Mouse (Mus musculus) gastrocnemius, adult 8-10 months (tissue): ENCODE data around the gene Epor. TPM values are rescaled to one million over a fixed set of nuclear protein-coding genes. Genes with fewer than 3 reads are reported as not detected.
A peak's percentile ranks its signal among the peaks of the same experiment; 100 is the strongest.

Experiments
- DNase-seq, 2 experiments: peaks; one replicate each; pipeline ENCODE4 v3.0.0; 2022; ENCODE audit warnings: low spot score in 2 of 2
- total RNA-seq, 4 experiments: library from RNA; stranded (reverse); gene quantifications; 2 replicates each; pipeline ENCODE4 v1.2.4; 2022

Epor gene
- total RNA-seq, 4 experiments from 2014 or later, result 0.17 to 0.31 TPM; not detected in 2

DNA sequence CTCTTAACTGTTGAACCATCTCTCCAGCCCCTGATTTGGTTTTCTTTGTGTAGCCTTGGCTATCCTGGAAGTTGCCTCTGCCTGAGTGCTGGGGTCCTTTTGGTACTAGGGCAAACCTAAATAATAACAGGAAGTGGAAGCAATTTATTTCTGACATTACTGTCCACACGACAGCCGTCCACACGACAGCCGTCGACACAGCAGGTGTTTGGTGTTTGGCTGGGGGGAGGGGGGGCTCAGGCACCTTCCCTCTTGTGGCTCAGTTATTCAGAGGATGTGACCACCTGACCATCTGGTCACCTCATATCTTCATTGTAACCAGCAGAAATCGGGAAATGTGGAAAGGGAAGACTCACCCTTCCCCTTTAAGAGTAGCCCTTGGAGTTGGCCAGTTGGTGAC is 5.6 kb upstream of the Epor start:
- no peak for DNase-seq

DNA sequence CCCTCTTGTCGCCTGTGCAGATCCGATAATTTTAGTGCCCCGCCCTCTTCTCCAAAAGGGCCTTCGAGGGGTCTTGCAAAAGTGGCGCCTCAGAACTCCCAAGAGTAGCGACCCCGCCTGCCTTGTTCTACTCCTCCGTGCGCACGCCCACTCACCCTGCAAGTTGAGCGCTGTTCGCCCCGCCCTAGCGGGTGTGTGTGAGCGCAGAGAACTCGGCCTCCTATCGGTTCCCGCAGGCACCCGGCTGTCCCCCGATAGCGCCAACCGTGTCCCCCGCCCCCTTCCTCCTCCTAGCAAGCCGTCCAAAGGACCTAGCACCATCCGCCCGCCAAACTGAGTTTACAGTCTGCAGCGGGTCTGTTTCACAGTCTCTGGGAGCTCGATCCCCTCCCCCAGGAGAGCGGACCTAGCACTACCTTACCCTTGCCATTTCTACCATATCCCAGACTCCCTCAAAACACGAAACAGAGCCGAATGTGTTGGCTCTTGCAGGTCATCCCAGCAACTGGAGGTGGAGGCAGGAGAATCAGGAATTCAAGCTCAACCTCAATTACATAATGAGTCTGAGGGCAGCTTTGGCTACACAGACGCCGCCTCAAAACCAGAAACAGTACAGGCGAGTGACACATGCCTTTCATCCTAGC is 768 bp downstream of the Epor start:
- no peak for DNase-seq

DNA sequence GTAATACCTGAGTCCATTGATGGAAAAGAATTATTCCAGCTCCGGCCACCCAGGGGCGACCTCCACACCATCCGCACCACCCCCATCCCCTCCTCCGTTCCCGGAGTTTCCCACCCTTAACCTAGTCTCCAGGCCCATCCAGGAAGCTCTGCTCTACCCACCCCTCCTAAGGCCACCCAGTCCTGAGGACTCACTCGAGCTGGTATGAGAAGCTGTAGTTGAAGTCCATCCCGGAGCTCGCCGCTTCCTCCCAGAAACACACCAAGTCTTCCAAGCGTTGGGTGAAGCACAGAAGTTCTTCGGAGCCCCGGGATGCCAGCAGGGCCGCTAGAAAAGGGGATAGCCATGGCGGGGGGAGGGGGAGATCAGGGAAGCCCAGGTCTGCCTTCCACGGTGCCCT is 1.3 kb downstream of the Epor start:
- DNase-seq, result no peak

DNA sequence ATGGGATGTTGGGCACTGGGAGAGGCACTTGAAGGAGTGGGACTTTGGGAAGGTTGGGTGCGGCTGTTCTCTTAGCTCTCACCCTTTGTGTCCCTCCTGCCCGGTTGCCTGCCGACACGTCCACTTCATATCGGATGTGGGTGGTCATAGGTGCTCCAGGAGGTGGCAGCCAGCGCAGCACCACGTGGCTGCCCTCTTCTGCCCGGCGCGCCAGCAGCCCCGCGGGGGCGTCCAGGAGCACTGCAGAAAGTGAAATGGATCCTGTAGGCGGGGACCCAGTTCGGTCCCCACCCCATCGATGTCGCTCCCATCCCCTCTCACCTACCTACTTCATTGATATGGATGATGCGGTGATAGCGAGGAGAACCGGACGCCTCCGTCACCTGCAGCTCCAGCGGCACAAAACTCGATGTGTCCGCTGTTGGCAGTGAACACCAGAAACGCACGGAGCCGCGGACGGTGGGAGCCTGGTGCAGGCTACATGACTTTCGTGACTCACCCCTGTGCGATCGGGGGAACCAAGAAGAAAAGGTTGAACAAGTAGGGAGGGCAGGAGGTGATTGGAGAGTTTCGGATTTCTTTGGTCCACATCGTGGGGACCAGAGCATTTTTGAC is 1.8 kb downstream of the Epor start:
- DNase-seq, result no peak

DNA sequence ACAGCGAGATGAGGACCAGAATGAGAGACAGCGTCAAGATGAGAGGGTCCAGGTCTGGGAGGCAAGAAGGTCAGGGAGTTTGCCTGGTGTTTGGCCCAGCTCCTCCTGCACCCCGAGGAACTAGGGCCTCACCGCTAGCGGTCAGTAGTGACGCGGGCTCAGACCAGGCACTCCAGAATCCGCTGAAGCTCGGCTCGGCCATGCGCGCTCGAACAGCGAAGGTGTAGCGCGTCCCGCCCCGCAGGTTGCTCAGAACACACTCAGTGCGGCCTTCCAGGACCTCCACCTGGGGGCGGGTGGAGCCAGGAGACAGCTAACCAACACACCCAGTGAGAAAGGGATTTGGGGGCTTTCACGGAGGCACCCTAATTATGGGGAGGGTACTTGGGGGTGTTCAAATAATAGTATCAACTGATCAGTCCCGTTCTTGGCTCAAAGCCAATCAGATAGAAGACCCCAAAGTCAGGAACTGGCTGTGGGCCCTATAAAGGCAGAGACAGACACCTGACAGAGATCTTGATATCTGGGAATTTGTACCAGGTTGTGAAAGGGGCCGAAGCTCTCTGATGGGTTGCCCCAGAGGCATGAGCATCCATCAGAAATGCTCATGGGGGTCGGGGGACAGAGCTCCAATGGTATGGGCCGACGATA is 2.6 kb downstream of the Epor start:
- DNase-seq, result no peak

DNA sequence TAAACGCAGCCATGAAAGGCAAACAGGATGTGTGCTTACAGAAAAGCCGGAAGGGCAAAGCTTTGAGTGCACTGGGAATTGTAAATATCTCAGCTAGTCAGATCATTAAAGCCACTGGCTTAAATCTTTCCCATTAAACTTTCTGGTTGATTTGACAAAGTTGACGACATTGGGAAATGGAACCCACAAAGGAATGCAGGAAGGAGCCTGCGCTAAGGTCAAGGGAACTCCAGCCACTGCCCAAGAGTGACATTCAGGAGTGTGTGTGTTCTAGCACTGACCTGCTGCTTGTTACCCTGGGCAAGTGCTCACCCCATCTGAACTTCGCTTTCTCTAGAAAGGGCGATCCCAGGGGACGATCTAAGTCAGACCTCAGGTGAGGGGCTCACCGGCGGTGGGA is 3.2 kb downstream of the Epor start:
- no peak for DNase-seq

DNA sequence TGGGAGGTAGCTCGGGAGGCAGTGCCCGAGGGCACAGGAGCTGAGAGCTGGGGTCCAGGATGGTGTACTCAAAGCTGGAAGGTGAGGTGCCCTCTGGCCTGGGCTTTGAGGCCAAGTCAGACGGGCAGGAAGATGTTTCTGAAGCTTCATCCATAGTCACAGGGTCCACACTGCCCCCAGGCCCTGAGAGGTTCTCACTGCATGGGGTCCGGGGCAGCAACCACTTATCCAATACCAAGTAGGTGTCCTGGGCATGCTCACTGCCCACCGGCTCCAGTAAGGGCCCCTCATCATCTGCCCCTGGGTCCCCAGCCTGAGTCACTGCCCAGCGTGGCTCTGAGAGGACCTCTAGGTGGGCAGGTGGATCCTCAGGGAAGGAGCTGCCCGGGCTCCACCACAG is 4.1 kb downstream of the Epor start:
- DNase-seq, result no peak

DNA sequence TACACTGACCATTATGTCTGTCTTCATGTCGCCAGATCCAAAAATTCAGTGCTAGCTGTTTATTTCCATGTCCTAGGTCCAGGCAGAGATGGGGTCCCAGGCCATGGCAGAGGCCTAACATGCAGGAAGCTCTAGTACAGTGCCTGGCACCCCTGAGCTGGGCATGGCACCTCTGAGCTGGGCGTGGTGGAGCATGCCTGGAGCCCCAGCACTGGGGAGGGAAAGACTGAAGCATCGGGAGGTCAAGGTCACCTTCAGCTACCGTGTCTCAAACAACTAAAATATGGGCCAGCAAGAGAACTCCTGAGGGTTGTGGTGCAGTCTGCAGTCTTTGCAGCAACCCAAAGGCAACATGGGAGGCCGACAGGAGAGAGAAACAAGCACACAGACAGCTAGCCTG is 4.9 kb downstream of the Epor start:
- DNase-seq, result no peak

DNA sequence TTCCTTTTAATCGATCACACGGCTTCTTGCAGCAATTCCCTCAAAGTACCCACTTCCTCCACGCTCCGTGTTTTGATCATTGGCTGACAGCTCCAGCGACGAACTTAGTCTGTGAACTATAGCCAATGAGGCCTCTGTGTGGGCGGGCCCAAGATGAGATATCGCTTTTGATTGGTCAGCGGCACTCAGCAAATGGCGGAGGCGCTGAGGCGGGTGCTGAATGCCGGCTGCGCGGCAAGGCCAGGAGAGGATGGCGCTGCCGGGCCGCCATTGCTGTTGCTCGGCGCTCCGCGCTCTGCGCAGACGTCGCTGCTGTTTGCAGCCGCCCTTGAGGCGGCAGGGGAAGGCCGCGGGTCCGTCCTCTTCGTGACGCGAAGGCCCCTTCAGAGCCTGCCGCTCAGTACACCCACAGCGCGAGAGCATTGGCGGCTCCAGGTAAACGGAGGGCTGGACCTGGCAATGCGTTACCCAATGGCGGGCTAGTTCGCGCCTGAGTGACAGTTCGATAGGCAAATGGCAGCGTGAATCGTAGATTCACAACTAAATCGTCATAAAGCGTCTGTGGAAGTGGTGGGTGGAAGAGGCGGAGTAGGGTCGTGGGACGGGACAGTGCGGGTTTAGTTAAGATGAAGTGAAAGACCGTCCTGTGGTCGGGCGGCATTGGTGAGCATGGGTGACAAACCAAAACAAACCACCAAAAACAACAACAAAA is 7.6 kb downstream of the Epor start, which contains the start of gene Swsap1:
Gene Swsap1 (plus strand): TSS at position 186 of the 712 bp plus-strand sequence.
- peak; percentile 98 to 99 for DNase-seq

DNA sequence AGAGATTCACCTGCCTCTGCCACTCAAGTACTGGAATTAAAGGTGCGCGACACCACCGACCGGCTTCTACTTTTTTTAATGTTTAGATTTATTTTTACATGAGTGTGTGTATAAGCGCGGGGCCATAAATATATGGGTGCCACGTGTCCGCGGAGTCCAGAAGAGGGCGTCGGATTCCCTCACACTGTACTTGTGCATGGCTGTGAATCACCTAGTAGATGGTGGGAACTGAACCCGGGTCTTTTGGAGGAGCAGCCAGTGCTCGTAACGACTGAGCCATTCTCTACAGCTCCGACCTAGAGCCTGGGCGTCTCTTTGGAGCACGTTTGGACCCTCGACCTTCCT is 8.1 kb downstream of the Epor start:
- DNase-seq, result no peak

DNA sequence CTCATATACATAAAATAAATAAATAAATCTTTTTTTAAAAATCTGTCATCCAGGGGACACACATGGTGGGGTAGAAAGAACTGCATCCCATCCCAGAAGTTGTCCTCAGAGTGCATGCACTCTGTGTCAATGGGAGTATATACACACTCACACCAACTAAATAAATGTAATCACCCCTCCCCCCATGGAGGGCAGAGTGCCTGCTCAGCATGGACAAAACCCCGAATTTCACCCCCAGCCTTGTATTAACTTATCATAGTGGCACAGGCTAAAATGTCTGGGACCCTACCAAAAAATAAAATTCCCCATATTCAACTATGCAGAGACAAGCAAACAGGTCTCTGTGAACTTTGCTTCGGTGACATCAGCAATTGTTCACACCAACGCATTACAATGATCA is 8.7 kb downstream of the Epor start:
- DNase-seq, result no peak

DNA sequence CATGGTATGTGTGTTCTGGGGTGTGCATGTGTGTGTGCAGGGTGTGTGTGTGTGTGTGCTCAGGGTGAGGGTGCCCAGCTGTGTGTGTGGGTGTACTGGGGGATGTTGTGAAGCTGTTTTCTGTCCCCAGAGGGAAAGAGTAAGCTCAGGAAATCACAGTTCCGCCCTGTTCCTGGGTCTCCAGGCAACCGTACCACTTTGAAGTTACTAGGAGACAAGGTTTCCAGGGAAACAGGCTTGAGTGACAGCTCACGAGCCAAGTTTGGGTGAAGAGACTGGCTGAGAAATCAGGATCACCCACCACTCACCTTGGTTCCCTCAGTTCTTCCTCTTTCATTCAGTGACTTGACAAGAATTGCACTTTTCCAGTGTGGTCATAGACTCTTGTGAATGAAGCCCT is 9.7 kb downstream of the Epor start:
- no peak for DNase-seq

DNA sequence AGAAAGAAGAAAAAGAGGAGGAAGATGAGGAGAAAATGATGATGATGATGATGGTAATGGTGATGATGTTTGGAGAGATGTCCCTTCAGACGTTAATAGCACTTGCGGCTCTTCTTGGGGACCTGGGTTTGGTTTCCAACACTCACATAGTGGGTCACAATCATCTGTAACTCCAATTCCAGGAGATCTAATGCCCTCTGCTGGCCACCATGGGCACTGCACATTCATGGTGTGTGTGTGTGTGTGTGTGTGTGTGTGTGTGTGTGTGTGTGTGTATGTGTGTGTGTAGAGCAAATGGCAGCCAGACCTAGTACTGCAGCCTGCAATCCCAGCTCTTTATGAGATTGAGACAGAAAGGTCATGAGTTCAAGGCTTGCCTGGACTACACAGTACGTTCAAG is 11.3 kb downstream of the Epor start:
- no peak for DNase-seq

DNA sequence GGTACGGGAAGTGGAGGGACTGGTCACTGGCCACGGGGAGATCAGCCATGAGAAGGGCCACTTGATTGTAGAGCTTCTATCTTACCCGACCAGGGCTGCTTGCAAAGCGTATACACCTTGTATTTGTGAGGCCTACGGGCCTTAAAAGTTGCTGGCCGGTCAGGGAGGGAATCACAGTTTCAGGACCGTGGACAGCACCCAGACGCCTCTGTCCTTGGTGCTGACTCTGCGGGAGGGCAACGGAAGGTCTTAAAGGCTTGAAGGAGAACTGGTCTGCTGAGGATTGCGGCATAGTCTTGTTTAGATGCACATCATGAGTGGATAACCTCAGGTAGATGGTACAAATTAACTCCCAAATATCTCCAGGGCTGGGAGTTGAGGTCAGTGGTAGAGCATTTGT is 13.0 kb downstream of the Epor start:
- DNase-seq, result no peak

DNA sequence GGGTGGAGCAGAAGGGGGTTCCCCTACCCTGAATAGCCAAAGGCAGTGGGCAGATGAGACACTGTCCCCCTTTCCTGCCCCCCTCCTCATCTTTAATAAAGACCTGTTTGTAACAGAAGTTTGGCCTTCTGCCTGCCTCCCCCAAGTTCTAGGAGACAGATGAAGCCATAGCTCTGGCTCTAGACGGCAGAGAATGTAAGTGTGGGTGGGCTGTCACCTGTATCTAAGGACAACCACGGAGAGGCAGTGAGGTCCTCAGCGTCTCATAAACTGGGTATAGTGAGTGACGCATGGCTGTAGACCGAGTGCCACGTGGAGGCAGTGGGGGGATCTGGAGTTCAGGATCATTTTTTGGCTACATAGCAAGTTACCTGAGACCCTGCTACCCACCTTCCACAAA is 14.5 kb downstream of the Epor start:
- DNase-seq, result no peak

DNA sequence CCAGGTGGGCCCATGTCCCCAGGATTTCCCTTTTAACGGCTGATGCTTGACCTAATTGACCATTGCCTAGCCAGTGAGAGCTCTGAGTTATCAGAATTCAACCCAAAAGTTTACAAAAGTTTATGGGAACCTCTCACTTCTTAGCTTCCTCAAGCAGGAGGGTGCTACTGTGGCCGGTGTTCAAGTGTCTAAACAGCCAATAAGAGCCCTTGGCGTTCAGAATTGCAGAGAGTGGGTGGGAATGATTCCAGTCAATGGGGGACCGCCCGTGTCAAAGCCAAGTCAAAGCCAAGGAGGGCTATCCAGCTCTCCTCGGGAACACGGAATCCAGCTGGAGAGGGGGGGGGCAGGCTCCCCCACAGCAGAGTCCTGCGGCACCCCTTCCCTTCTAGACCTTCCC is 15.2 kb downstream of the Epor start:
- DNase-seq, result no peak

DNA sequence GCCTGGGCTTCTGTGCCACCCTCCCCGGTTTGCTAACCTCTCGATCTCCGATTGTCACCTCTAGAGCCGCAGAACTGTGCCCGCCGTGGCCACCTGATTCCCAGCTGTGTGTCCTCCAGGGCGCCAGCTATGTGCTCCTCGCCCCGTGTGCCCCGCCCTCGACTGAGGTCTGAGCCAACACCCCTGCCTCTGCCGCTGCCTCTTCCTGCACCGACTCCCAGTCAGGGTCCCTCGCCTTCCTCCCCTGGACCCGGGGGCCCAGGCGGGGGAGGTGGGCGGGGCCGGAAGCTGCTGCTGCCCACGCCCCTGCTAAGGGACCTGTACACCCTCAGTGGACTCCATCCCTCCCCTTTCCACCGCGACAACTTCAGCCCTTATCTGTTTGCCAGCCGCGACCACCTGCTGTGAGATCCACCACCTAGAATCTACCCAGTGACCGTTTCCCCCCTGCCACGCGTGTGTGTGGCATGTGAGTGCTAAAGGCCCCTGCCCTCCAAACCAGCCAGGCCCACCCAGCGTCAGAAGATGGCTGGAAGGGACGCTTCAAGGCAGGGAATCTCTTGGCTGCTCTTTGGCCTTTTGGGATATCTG is 15.7 kb downstream of the Epor start:
- no peak for DNase-seq

DNA sequence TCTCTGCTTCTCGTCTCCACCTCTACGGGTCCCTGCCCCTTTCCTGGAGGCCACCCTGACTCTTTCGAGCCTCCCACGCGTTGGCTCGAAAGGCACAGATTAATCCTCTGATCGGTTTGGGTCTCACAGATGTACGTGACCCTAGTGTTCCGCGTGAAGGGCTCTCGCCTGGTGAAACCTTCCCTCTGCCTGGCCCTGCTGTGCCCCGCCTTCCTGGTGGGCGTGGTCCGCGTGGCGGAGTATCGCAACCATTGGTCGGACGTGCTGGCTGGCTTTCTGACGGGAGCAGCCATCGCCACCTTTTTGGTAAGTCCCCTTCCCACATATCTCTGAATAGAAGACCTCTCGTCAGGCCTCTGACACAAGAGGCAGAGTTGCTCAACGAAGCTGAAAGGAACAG is 19.0 kb downstream of the Epor start:
- DNase-seq, result no peak

DNA sequence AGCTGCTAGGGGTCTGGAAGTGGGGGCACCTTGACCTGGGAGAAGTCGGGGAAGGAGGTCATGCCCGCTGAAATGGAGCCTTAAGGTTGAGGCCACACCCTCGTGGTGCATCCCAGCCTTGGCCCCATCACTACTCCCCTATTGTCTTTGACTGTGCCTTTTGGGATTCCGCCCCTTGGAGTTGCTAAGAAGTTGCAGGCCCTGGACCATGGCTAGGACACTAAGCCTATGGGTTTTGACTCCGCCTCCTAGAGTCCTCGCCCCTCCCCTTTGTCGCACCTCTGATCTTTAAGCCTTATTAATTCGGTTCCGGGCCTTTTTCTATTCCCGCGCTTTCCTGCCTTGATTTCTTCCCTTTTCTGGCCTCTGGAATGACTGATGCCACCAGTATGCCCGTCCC is 19.7 kb downstream of the Epor start:
- no peak for DNase-seq

DNA sequence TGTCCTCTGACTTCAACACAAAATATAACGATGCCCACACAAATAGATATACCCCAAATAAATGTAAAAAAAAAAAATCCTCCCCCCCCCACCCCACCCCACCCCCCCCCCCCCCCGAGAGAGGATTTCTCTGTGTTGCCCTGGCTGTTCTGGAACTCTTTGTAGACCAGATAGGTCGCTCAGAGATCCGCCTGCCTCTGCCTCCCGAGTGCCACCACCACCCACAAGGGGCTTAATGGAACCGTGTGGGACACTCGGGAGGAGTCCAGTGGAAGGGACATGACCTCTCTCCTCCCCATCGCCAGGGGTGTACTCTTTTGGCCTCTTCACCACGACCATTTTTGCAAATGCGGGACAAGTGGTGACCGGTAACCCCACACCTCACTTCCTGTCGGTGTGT is 20.3 kb downstream of the Epor start:
- DNase-seq, result no peak

DNA sequence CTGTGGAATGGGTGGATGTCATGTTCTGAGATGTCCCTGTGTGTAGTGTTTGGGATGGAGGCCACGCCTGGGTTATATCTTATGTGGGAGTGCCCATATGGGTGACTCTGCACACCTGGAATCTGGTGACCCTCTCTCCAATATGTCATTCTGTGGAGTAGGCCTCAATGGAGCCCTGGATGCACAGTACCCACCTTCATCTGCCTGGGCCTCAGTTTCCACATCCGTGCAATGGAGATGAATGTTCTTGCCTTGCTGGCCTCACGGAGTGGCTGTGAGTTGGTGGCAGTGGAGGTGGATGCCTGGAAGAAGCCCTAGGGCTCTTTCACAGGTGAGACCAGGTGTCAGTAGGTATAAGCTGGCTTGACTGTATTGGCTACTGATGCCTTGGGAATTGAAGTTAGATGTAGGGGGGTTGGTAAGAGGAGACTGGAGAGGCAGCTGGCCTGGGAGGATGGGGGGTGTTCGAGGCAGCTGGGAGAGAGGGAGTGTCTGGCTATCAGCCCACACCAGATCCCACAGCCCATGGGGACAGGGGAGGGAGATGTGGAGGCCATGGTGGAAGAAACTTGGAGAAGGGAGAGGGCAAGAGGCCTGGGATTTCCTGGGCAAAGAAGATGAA is 25.0 kb downstream of the Epor start:
- no peak for DNase-seq

DNA sequence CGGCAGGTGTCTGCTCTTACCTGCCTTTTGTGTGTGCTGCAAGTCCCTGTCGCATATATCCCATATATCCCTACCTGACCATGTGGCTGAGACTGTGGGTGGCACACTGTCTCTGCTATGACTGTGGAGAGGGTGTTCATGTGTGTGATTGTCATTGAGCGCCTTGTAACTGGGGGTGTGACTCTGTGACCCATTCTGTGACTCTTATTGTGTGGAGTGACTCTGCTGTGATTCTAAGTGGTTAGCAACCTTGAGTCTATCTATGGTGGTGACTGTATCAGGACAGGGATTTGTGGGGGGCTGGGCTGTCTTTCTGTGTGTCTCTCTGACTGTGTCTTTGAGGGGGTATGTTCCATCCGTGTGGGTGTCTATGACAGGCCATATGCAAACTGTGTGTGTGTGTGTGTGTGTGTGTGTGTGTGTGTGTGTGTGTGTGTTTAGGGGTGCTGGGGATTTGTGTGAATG is 25.6 kb downstream of the Epor start:
- no peak for DNase-seq
